ENCODE assay signal across 16 mouse cellular contexts in genomic region chr17:73948801-73949200, GRCm38 (mm10). TPM values are rescaled to one million over a fixed set of nuclear protein-coding genes. Genes with fewer than 3 reads are reported as not detected.
DNase-seq lines count a peak whose midpoint lies in the region; ATAC-seq and TF ChIP-seq lines count a peak whose summit lies in the region.
"Had no signal": no experiment of that assay in that cellular context is flagged by ENCODE, and none has a peak within 500 bp of the region (broad histone marks: within the 10 kb centered on the region; RNA-seq: fewer than 3 reads in every experiment).

No protein-coding gene starts in this region.

- 57% methylated on average over 2 of the region's 2 CpGs for WGBS in kidney, postnatal 0 days
- WGBS in stomach, embryonic 16.5 days = 65% methylated on average over 2 of the region's 2 CpGs
- WGBS in hindbrain, embryonic 11.5 days = 88% methylated on average over 2 of the region's 2 CpGs

- TF ChIP-seq CTCF in kidney, postnatal 0 days (IDR thresholded peaks at IDR 0.05; ENCODE audit: low read depth) = no peak
- TF ChIP-seq CTCF in bone marrow macrophage, adult 2 months (IDR thresholded peaks at IDR 0.05; ENCODE audit: low read depth, low read length) = no peak

- no peak for ATAC-seq in kidney, postnatal 0 days (replicated peaks; ENCODE audit: low FRiP score, low read depth)
- no peak for ATAC-seq in megakaryocyte, adult 5-6 weeks (ENCODE audit: poor library complexity, severe bottlenecking)
- no peak for ATAC-seq in stomach, embryonic 16.5 days (ENCODE audit: insufficient read depth, low FRiP score)
- no peak for ATAC-seq in hindbrain, embryonic 11.5 days (ENCODE audit: low FRiP score)

- DNase-seq in kidney, postnatal 0 days (ENCODE audit: low spot score) = peak; percentile 29
- no peak for DNase-seq in kidney, postnatal 36 days
- DNase-seq in right cerebral cortex, postnatal 10 days (ENCODE audit: low spot score in 2 of 2) = no peak
- no peak for DNase-seq in hindbrain, embryonic 11.5 days (ENCODE audit: low spot score)
- DNase-seq: cerebellum, adult 18-20 months; layer of hippocampus, postnatal 36 days; thymus, postnatal 14 days had no signal

- no peaks in the 10 kb centered on the region for H3K4me1 ChIP-seq in kidney, postnatal 0 days (replicated peaks; ENCODE audit: insufficient read depth, low read length)
- peaks cover 29% of the 10 kb centered on the region for H3K4me1 ChIP-seq in megakaryocyte, embryonic 14.5 days
- peaks cover 67% of the 10 kb centered on the region for H3K4me1 ChIP-seq in bone marrow macrophage, adult 2 months (ENCODE audit: control insufficient read depth, insufficient read depth, low read length)
- H3K4me1 ChIP-seq in stomach, embryonic 16.5 days (ENCODE audit: control insufficient read depth, insufficient read depth, low read length) = no peaks in the 10 kb centered on the region
- H3K4me1 ChIP-seq in hindbrain, embryonic 11.5 days (replicated peaks; ENCODE audit: control insufficient read depth, insufficient read depth, low read length) = no peaks in the 10 kb centered on the region
- H3K4me1 ChIP-seq: embryonic facial prominence, embryonic 12.5 days; hindbrain, embryonic 12.5 days; neural tube, embryonic 12.5 days had no signal

- TF ChIP-seq POLR2A in bone marrow macrophage, adult 2 months (IDR thresholded peaks at IDR 0.05; ENCODE audit: borderline replicate concordance, low read depth, low read length) = no peak

- H3K27me3 ChIP-seq in kidney, postnatal 0 days (ENCODE audit: insufficient read depth, low read length) = no peaks in the 10 kb centered on the region
- H3K27me3 ChIP-seq in megakaryocyte, embryonic 14.5 days (replicated peaks) = peaks cover 52% of the 10 kb centered on the region
- H3K27me3 ChIP-seq in stomach, embryonic 16.5 days (ENCODE audit: control insufficient read depth, insufficient read depth, low read length) = no peaks in the 10 kb centered on the region
- H3K27me3 ChIP-seq in hindbrain, embryonic 11.5 days (ENCODE audit: control insufficient read depth, insufficient read depth, low read length) = no peaks in the 10 kb centered on the region
- H3K27me3 ChIP-seq: embryonic facial prominence, embryonic 12.5 days; heart, embryonic 15.5 days; hindbrain, embryonic 12.5 days; neural tube, embryonic 12.5 days had no signal

- H3K9me3 ChIP-seq in kidney, postnatal 0 days (replicated peaks; ENCODE audit: low read length) = no peaks in the 10 kb centered on the region
- no peaks in the 10 kb centered on the region for H3K9me3 ChIP-seq in megakaryocyte, embryonic 14.5 days
- H3K9me3 ChIP-seq in stomach, embryonic 16.5 days (replicated peaks; ENCODE audit: control insufficient read depth, low read length) = no peaks in the 10 kb centered on the region
- H3K9me3 ChIP-seq in hindbrain, embryonic 11.5 days (ENCODE audit: control insufficient read depth, low read length) = no peaks in the 10 kb centered on the region
- H3K9me3 ChIP-seq: embryonic facial prominence, embryonic 12.5 days; heart, embryonic 15.5 days; hindbrain, embryonic 12.5 days; limb, embryonic 10.5 days; neural tube, embryonic 12.5 days had no signal

- no peak overlapping the region for H3K27ac ChIP-seq in kidney, postnatal 0 days
- H3K27ac ChIP-seq in bone marrow macrophage, adult 2 months (ENCODE audit: insufficient read depth, low read depth, low read length) = peak overlapping the region; percentile 79
- H3K27ac ChIP-seq in stomach, embryonic 16.5 days (ENCODE audit: low read length) = no peak overlapping the region
- no peak overlapping the region for H3K27ac ChIP-seq in hindbrain, embryonic 11.5 days (ENCODE audit: low read depth, low read length)
- H3K27ac ChIP-seq: embryonic facial prominence, embryonic 12.5 days; heart, embryonic 15.5 days; hindbrain, embryonic 12.5 days; limb, embryonic 10.5 days; neural tube, embryonic 12.5 days had no signal

- no peaks in the 10 kb centered on the region for H3K36me3 ChIP-seq in kidney, postnatal 0 days (ENCODE audit: insufficient read depth, low read length)
- no peaks in the 10 kb centered on the region for H3K36me3 ChIP-seq in megakaryocyte, embryonic 14.5 days (replicated peaks; ENCODE audit: low read length)
- no peaks in the 10 kb centered on the region for H3K36me3 ChIP-seq in stomach, embryonic 16.5 days (ENCODE audit: control insufficient read depth, insufficient read depth, low read length)
- H3K36me3 ChIP-seq in hindbrain, embryonic 11.5 days (ENCODE audit: control insufficient read depth, insufficient read depth, low read length) = no peaks in the 10 kb centered on the region
- H3K36me3 ChIP-seq: embryonic facial prominence, embryonic 12.5 days; heart, embryonic 15.5 days; hindbrain, embryonic 12.5 days; limb, embryonic 10.5 days; neural tube, embryonic 12.5 days had no signal

- H3K9ac ChIP-seq in kidney, postnatal 0 days (ENCODE audit: low read depth, low read length) = no peak overlapping the region
- H3K9ac ChIP-seq in stomach, embryonic 16.5 days (ENCODE audit: low read length) = no peak overlapping the region
- no peak overlapping the region for H3K9ac ChIP-seq in hindbrain, embryonic 11.5 days (ENCODE audit: low read depth, low read length)
- H3K9ac ChIP-seq: embryonic facial prominence, embryonic 12.5 days; heart, embryonic 15.5 days; hindbrain, embryonic 12.5 days; neural tube, embryonic 12.5 days had no signal

- no peak overlapping the region for H3K4me3 ChIP-seq in kidney, postnatal 0 days (replicated peaks; ENCODE audit: low read depth, low read length)
- H3K4me3 ChIP-seq in megakaryocyte, embryonic 14.5 days (replicated peaks) = peak overlapping the region; percentile 13
- peak overlapping the region; percentile 64 for H3K4me3 ChIP-seq in bone marrow macrophage, adult 2 months (ENCODE audit: insufficient read depth, low read length)
- H3K4me3 ChIP-seq in stomach, embryonic 16.5 days (replicated peaks; ENCODE audit: low read length) = peak overlapping the region; percentile 10; the same call in 1 of the 2 replicates
- no peak overlapping the region for H3K4me3 ChIP-seq in hindbrain, embryonic 11.5 days (ENCODE audit: low read depth, low read length)
- H3K4me3 ChIP-seq: embryonic facial prominence, embryonic 12.5 days; heart, embryonic 15.5 days; hindbrain, embryonic 12.5 days; limb, embryonic 10.5 days; neural tube, embryonic 12.5 days had no signal

- no peak overlapping the region for H3K4me2 ChIP-seq in kidney, postnatal 0 days (ENCODE audit: low read length)
- no peak overlapping the region for H3K4me2 ChIP-seq in stomach, embryonic 16.5 days (ENCODE audit: low read depth, low read length)
- no peak overlapping the region for H3K4me2 ChIP-seq in hindbrain, embryonic 11.5 days (replicated peaks; ENCODE audit: low read depth, low read length)
- H3K4me2 ChIP-seq: embryonic facial prominence, embryonic 12.5 days; hindbrain, embryonic 12.5 days; neural tube, embryonic 12.5 days had no signal

RNA-seq across cellular contexts. Expression of gene Xdh, which starts 1.2 kb away (rescaled TPM):
- 1.6 and 1.9 TPM in 2 replicates for polyA plus RNA-seq in kidney, postnatal 0 days (2015; fragmentation: Nextera tagmentation; extraction: Ambion mirVana)
- 0.49 and 4.9 TPM in 2 replicates for polyA plus RNA-seq in megakaryocyte, embryonic 14.5 days (2012; ENCODE audit: insufficient read depth, low replicate concordance)
- total RNA-seq in megakaryocyte, adult 5-6 weeks (2015) = 218 and 259 TPM in 2 replicates
- total RNA-seq in megakaryocyte, adult 5-6 weeks (2017) = 211 and 252 TPM in 2 replicates
- 175 and 187 TPM in 2 replicates for polyA plus RNA-seq in bone marrow macrophage, adult 2 months (2012; ENCODE audit: insufficient read depth, insufficient read length, missing spikeins)
- polyA plus RNA-seq in stomach, embryonic 16.5 days (2015; fragmentation: Nextera tagmentation; extraction: Ambion mirVana) = 8.0 and 14.7 TPM in 2 replicates
- 0.48 and 0.56 TPM in 2 replicates for polyA plus RNA-seq in hindbrain, embryonic 11.5 days (2014; fragmentation: Nextera tagmentation; extraction: Ambion mirVana)

Comparison
In these comparisons a context has a peak if more than half of its experiments do, and no peak if none do; other contexts are left out.
1. H3K4me3 ChIP-seq: peak in megakaryocyte, embryonic 14.5 days (single experiment), bone marrow macrophage, adult 2 months (single experiment) and stomach, embryonic 16.5 days (single experiment); none in kidney, postnatal 0 days (single experiment) and hindbrain, embryonic 11.5 days (single experiment).
2. RNA of gene Xdh, which starts 1.2 kb away (polyA plus RNA-seq): 175 to 187 TPM in bone marrow macrophage, adult 2 months; 8.0 to 14.7 TPM in stomach, embryonic 16.5 days, 0.49 to 4.9 TPM in megakaryocyte, embryonic 14.5 days, 1.6 to 1.9 TPM in kidney, postnatal 0 days and 0.48 to 0.56 TPM in hindbrain, embryonic 11.5 days; every median in the first group is over 10 times any median in the second.